Mouse (Mus musculus) C2C12 (cell line): ENCODE measurements around the gene Lsamp.

ENCODE experiments used
- CTCF ChIP-seq: IDR thresholded peaks from one replicate; pipeline ENCODE4 v1.5.1; 2011; ENCODE audit not compliant: control insufficient read depth, insufficient read depth, insufficient read length
- FOSL1 ChIP-seq: IDR thresholded peaks from one replicate; pipeline ENCODE4 v1.8.0; 2011; ENCODE audit warnings: mild to moderate bottlenecking, low read length; ENCODE audit not compliant: poor library complexity, insufficient read depth, severe bottlenecking
- MAX ChIP-seq: IDR thresholded peaks from one replicate; pipeline ENCODE4 v1.6.1; 2011; ENCODE audit warnings: mild to moderate bottlenecking, control low read depth
- MYOG ChIP-seq: IDR thresholded peaks from one replicate; pipeline ENCODE4 v1.6.1; 2011; ENCODE audit not compliant: control insufficient read depth, insufficient read length; ENCODE audit errors: extremely low read depth
- USF1 ChIP-seq: IDR thresholded peaks from one replicate; pipeline ENCODE4 v1.6.1; 2011; ENCODE audit warnings: low read depth, mild to moderate bottlenecking, control low read depth, moderate library complexity

DNA sequence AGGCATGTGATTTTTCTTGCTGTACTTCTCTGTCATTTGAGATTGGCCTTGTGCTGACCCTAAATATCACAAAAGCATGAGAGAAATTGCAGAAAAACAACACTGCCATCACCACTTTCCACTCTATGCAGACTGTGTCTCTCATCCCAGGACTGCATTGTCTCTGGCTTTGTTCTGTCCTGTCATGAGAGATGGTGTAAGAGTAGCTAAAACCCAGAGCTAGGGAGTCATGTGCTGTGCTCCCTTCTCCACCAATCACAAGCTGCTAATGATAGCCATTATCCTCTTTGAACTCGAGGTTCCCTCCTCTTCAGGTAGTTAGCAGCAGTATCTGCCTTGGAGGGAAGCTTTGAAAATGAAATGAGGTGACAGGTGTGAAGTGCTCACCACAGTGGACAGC, 552.6 kb downstream of the Lsamp start:
- TF ChIP-seq CTCF, result no peak
- TF ChIP-seq MAX, result no peak
- TF ChIP-seq USF1, result no peak
- TF ChIP-seq MYOG, result no peak
- TF ChIP-seq FOSL1, result no peak
